Mouse (Mus musculus) megakaryocyte-erythroid progenitor cell, adult 5-6 weeks (primary cell): ENCODE results near the gene Zfp652. TPM values are rescaled to one million over a fixed set of nuclear protein-coding genes. Genes with fewer than 3 reads are reported as not detected.
A peak's percentile ranks its signal among the peaks of the same experiment; 100 is the strongest.

ENCODE experiments used
- ATAC-seq: replicated peaks from 2 replicates; pipeline ENCODE4 v1.8.0; 2016; ENCODE audit warnings: mild to moderate bottlenecking, inconsistent platforms; ENCODE audit not compliant: severe bottlenecking, poor library complexity, low FRiP score, low TSS enrichment
- total RNA-seq, 2 experiments: library from RNA; stranded (forward) in 1 of 2; stranded (reverse) in 1 of 2; fragments of 200-1000, 215-1000 nt in 1 of 2; fragments of >200 nt in 1 of 2; fragmentation: Nextera tagmentation in 1 of 2; gene quantifications; 2 replicates each; pipeline ENCODE4 v1.2.3; 2014 to 2017

Zfp652 gene
- total RNA-seq, 2 experiments from 2014 or later: 28.2 to 54.5 TPM

DNA sequence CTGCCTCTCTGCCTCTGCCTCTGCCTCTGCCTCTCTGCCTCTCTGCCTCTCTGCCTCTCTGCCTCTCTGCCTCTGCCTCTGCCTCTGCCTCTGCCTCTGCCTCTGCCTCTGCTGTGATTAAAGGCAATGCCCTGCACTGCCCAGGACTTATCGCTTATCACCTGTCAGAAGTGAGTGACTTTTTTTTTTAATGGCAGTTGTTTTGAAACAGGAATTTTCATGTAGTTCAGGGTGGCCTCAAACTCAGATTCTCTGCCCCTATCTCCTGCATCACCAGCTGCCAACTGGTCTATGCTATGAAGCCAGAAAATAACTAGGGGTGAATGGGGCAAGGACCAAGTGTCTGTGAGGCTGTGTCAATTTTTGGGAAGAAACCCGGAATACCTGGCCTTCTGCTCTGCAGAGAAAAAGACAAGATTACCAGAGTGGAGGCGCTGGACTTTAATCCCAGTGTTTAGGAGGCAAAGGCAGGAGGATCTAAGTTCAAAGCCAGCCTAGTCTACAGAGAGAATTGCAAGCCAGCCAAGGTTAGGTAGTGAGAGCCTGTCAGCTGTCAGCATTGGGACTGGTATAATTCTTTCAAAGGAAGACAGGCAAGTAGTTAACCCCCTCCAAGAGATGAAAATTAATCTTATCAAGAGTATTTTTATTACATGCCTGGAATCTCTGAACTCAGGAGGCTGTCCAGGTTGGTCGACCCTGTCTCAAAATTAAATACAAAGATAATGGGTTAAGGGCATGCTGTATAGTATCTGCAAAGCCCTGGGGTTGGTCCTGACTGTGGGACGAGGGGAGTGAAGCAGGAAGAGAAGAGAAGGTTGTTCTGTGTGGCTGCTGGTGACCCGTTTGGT lies 114.1 kb downstream of the Zfp652 start:
- ATAC-seq: no peak

DNA sequence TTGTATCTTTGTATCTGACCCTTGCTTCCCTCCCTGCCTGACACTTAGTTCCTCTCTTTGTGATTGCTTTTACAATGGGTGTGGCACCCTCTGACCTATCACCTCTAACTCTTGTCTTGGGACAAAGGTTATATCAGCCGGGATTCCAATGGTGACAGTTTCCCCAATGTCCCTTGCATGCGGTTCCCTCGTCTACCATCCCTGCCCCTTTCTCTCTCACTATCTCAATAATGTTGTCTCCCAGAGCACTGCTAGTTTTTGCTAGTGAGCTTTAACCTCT lies 114.6 kb downstream of the Zfp652 start:
- no peak for ATAC-seq

DNA sequence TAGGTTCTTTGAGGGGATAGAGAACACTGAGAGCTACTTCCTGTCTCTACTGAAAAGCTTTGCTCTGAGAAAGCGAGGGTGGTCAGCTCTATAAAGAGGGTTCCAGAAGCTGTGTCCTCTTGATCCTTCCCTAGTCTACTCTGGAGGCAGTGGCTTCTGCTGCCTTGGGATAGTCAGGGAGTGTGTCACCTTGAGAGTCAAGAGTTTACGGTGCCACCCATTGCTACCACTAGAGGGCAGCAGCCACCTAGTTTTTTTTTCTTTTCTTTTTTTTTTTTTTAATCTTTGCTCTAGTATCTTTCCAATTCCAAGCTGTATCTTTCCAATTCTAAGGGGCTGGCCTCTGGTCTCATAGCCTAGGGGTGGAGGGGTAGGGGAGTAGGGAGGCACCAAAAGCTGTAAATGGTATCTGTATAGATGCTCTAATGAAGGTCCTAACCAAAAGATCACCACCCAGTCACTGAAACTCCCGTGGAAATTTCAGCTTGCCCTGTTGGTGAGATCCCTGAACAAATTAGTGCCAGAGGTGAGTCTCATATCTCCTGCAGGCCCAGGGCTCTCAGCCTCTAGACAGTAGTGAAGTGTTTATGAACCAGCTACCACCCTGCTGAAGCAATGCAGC lies 115.1 kb downstream of the Zfp652 start:
- ATAC-seq: no peak

DNA sequence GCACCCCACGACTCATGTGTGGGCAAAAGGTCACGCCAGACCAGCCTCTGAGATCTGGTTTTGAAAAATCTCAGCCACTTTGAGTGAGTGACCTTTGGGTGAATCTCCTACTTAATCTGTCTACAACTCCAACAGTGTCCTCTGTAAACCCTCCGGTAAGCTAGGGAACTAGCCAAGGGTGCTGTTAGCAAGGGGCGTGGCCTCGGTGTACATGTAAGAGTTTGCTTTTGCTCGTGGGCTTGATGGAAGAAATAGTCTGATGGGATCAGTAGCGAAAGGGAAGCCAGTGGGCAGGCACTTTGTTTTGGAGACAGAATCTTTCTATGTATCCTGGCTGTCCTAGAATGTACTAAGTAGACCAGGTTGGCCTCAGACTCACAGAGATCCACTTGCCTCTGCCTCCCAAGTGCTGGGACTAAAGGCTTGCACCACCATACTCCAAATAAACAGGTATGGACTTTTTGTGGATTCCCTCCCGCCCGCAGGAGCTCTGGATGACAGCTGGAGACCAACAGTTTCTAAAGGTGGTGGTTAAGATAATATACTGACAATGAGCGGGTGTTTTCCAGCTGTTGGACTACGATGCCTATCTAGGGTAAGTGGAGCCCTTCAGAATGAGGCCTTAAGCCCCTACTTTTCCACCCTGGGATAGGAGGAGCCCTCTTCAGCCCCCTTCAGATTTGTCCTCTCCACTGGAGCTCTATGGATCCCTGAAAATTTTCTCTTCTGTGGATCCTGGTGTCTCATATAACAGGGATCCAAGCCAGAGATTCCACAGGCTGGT lies 115.9 kb downstream of the Zfp652 start:
- no peak for ATAC-seq

DNA sequence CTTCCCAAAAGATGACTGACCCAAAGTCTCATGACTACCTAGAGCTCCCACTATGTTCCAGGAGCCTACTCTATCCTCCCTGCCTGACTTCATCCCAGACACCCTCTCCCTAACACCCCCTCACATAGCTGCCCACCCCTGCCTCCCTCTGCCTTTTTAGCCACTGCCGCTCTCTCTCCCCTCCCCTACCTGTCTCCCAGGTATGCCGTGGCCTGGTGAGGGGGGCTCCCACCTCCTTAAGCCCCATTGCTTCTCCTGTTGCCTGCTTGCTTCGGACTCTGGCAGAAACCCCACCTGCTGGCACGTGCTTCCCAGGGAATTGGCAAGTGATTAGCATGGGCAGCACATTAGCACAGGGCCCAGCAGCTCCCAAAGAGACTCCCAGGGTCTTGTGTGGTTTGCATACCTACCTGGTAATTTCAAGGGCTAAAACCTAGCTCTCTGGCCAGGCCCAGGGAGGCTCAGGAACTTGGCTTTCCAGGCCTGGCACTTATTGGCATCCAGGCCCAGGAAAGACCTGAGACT lies 117.1 kb downstream of the Zfp652 start:
- ATAC-seq: no peak

DNA sequence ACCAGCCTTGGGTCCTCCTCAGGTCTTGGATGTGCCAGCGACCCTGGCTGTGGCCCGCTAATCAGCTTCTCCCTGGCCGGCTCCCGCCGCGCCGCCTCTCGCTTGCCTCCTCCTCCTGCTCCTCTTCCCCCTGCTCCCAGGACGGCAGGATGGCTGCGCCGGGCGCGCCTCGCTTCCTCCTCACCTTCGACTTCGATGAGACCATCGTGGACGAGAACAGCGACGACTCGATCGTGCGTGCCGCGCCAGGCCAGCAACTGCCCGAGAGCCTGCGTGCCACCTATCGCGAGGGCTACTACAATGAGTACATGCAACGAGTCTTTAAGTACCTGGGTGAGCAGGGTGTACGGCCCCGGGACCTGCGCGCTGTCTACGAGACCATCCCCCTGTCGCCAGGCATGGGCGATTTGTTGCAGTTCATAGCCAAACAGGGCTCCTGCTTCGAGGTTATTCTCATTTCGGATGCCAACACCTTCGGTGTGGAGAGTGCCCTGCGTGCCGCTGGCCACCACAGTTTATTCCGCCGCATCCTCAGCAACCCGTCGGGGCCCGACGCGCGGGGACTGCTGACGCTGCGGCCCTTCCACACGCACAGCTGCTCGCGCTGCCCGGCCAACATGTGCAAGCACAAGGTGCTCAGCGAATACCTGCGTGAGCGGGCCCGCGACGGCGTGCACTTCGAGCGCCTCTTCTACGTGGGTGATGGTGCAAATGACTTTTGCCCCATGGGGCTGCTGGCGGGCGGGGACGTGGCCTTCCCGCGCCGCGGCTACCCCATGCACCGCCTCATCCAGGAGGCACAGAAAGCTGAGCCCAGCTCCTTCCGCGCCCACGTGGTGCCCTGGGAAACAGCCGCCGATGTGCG lies 118.2 kb downstream of the Zfp652 start:
- no peak for ATAC-seq

DNA sequence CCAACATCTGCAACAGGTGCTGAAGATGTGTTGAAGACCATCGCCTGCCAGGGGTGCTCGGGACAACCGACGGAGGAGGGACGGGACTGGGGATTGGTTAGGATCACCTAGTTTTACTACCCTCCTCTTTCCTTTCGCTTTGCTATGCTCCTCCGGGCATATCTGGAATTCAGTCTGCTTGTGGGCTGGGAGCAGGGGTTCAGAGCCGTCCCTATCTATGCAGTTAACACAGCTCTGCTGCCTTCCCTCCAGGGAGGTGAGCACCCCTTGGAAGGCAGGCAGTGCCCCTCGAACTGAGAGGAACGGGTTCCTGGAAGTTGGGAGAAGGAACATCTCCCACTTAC lies 118.8 kb downstream of the Zfp652 start:
- ATAC-seq: no peak

DNA sequence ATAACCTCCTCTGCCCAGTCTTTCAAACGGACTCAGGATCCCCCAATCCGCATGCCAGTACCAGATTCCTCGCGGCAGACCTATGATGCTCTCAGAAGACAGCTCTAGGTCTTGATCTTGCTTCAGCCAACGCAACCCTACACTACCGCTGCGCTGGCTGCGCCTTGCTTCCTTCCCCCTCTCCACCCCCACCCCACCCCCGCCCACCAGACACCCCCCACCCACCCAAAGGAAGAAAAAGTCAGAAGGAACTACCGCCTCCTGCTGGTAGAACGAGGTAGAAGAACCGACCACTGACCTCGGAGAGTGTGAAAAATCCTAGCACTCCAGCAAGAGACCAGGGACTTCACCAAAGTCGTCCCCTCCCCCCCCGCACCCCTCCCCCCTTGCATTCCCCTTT lies 119.2 kb downstream of the Zfp652 start:
- ATAC-seq: no peak

DNA sequence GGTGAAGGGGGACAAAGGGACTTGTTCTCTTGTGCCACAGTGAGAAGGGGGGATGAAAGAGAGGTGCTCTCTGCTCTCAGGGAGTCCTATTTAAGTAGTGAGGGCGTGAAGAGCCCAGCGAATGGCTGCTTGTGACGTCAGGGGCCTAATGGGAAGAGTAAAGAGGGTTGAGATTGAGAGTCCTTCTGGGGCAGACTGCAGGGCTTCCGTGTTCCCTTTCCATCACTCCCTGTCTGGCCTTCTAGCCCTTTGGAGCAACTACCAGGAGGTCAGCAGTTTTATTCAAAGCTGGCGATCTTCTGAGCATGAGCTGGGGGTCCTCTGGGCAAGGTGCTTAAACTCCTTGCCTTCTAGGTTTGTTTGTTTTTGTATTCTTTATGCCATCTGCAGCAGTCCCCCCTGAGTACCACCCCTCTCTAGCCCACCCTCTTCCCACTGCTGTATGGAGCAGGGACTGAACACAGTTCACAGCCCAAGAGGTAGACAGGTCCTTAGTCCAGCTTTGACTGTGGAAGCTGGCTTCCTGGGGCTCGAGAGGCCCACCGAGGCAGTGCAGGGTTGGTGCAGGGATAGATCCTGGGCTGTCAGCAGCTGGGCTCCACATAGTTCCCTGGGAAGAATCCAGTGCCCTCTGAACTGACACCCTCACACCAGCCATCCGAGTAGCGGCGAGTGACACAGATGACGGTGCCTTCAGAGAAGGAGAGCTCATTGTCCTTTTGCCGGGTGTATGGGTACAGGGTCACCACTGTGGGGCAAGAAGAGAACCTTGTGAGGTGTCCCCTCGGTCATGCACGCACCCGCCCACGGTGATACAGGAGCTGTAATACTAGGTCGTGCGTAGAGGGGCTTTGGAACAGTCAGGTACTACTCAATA lies 119.9 kb downstream of the Zfp652 start:
- ATAC-seq: no peak

DNA sequence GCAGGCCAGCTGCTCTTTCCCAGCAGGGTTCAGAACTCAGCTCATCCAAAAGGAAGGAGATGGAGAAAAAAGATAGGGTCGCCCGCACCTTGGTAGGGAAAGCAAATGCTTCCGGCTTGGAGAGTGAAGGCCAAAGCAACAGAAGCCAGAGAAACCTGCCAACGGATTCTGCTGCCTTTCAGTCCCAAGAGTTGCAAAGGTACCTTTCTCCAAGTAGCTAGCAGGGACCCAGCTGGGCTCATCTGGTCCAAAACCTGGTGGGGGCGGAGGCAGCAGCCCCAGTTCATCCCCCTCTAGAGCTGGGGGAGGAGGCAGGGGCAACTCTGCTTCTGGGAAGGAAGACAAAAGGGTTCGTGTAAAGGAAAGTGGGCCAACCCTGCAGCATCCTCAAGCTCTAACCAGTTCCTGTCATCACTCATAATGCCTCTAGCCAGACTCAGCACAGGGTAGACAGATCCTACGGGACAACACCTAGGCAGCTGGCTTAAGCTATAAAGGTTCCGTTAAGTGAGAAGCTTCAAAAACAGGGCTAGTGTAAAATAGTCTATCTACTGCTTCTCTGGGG lies 120.6 kb downstream of the Zfp652 start:
- no peak for ATAC-seq

DNA sequence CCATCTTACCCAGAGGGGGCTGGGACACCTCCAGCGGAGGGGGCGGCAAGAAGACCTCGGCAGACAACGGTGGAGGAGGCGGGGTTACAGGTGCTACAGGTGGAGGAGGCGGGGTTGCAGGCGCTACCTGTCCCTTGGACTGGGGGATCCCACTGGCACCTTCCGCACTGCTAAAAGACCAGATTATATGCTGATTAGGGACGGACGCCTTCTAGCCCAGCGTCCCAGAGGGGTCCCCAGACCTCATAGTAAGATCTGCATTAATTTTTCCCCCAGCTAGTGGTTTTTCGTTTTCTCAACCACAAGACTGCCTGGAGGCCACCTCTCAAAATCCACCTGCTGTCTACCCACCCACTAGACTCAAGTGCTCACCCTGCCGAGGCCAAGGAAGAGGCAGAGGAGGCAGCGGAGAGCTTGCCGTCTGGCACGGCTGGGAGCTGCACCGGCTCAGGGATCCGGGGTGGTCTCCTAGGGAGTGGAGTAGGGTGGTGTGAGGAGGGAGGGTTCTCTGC lies 121.2 kb downstream of the Zfp652 start:
- no peak for ATAC-seq

DNA sequence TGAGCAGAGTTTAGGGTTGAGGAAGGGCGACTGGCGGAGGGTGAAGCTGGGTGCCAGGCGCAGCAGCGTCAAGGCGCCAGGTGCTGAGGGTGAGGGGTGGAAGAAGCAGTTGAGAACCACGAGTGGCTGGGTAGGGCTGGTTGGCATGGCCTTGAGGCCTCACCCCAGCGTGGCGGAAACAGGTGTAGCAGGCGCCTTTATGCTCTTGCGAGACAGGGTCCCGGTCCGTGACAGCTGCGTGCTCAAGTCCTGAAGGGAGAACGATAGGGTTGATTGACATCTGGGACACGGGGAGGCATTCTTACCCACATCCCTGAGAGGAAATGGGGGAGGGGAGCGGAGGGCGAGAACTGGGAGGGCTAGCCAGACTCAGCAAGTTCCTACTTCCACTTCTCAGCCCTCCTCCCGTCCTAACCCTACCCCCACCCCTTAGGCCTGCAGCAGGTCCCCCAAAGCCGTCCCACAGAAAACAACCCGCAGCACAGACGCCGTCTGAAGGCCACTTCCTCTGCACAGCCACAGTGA lies 121.7 kb downstream of the Zfp652 start:
- ATAC-seq: peak; percentile 36

DNA sequence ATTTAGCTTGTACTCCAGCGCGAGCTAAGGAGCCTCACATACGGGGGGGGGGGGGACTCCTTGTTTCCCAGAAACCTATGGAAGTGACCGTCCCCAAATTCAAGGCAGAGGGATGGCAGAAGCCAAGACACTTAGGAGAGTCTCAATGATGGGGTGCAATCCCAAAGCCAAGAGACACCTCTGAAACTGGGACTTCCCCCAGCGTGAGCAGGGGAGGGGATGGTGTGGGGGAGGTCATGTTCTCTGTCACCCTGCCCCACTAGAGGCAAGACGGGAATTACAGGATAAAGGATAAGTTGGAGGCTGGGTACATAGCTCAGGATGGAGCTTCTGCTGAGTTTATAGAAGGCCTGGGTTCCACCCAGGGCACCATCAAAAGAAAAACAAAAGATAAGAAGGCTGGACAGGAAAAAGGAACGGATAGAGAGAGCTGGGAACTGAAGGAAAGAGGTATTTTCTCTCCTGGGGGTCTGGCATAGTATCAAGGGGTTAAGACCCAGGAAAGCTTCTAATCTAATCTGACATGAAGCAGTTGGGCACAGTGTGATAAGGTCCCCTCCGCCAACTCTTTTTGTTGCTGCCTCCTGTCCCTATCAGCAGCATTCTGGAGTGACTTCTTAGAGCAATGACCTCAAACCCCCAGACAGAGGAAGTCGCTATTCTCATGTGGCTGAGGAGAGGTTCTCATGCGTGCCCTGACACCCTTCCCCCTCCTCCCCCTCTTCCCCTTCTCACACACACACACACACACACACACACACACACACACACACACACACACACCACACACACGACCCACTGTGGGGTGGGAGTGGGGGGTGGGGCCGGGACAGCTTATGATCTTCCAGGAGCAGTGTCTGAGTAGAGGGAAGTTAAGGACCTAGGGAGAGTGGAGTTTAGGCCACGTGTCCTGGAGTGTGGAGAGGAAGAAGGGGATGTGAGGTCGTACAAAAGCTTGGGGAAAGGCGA lies 122.6 kb downstream of the Zfp652 start:
- ATAC-seq: peak; percentile 58

DNA sequence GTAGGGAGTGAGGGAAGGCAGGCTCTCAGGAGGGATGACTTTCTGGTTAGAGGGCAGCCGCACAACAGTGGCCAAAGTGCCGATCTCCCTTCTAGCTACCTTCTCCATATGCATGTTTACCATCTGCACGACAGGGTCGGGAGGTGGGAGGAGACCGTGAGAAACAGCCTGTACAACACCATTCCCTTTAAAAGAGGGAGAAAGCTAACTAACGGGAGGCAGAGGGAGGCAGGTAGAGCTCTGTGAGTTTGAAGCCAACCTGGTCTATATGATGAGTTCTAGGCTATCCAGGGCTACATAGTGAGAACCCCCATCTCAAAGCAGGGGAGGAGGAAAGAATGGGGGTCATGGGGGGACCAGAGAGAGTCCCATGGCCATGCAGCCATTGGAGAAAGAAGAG lies 123.4 kb downstream of the Zfp652 start:
- ATAC-seq: no peak

DNA sequence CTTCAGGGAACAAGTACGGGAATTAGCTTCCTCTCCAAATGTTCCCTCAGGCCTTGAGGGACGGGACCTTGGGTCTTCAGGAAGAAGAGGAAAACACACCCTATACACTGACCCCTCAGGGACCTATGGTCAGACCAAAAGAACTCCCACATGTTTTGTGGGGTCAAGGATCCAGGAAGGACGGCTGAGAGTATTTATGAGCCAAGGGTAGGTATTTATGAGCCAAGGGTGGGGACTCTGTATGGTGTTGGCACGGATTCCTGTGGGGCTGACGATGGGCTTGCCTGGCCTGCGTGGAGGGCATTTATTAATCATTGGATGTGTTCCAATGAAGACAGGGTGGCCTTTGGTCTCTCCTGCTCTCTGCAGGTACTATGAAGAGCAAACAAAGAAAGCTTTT lies 124.0 kb downstream of the Zfp652 start:
- no peak for ATAC-seq

DNA sequence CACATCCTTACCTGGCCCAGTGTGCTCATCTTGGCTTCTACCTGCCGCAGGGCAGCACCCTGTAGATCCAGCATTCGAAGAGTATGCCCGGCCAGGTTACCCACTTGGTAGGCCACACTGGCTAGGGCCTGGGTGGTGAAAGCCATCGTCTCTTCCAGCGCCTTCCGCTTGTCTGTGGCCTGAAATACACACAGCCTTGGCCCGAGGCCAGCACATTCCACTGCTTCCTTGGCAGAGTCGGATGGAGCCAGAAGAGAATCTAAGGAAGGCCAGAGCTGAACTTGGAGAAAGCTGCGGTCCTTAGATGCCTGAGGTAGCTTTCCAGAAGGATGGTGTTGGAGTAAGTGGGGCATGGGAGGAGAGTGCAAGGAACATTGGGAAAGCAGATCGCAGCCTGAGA lies 124.6 kb downstream of the Zfp652 start, which contains the start of gene Gngt2:
Gene Gngt2, plus strand, starts transcription at position 158 of the 400 bp plus-strand sequence.
- no peak for ATAC-seq

DNA sequence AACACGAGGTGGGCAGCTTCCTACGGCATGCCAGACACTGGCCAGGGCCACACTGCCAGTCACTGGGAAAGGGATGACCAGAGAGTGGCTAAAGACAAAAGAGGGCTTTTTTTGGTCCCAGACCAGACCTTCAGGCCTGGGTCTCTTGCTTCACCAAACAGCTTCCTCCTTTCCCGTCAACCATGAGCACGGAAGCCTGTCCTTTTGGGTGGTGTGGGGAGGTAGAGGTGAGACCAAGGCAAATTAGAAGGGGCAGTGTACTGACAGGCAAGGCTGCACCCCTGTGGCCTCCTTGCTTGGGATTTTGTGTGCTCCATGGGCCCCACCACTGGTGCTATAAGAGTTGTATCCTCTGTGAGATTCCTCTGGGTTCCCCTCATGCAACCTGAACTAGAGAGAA lies 126.1 kb downstream of the Zfp652 start:
- no peak for ATAC-seq
